Mouse (Mus musculus): ENCODE data around the gene Chd1. TPM values are rescaled to one million over a fixed set of nuclear protein-coding genes. Genes with fewer than 3 reads are reported as not detected.
"Not testable (repeated sequence)": the region's sequence is repeated elsewhere in the genome, so short reads cannot be mapped to it uniquely, and the experiment has no call there.

The Chd1 gene
- 10 to 100 TPM; 29.0 to 38.3 (median 32.7) TPM for total RNA-seq (2022)

- peak; percentile 89 for DNase-seq
These were observed at the start of gene Chd1 for GRCm38 (mm10) chr17:15704475-15705300. Chd1 (plus strand) TSS chr17:15704967.

GRCm38 (mm10) chr17:15656881-15657607 lies 47.7 kb upstream of the Chd1 start:
- DNase-seq: no peak

GRCm38 (mm10) chr17:15672870-15673269 lies 31.9 kb upstream of the Chd1 start:
- no peak for DNase-seq

- DNase-seq: no peak
These were observed 26.7 kb upstream of the Chd1 start for GRCm38 (mm10) chr17:15677970-15678645.

GRCm38 (mm10) chr17:15679966-15680630 lies 24.7 kb upstream of the Chd1 start:
- no peak for DNase-seq

- no peak for DNase-seq
These were observed 24.1 kb upstream of the Chd1 start for GRCm38 (mm10) chr17:15680661-15681060.

GRCm38 (mm10) chr17:15686396-15686795 lies 18.4 kb upstream of the Chd1 start:
- no peak for DNase-seq

- DNase-seq: no peak
These were observed 14.5 kb upstream of the Chd1 start for GRCm38 (mm10) chr17:15690304-15690703.

GRCm38 (mm10) chr17:15695566-15695965 lies 9.2 kb upstream of the Chd1 start:
- DNase-seq: no peak

- no peak for DNase-seq
These were observed 5.8 kb upstream of the Chd1 start for GRCm38 (mm10) chr17:15698956-15699355.

- DNase-seq: no peak
These were observed 3.3 kb upstream of the Chd1 start for GRCm38 (mm10) chr17:15701505-15701904.

GRCm38 (mm10) chr17:15704158-15704474 lies 651 bp upstream of the Chd1 start:
- DNase-seq: no peak

GRCm38 (mm10) chr17:15705303-15706284 lies 827 bp downstream of the Chd1 start:
- DNase-seq: peak; percentile 31

- DNase-seq: no peak
These were observed 9.7 kb downstream of the Chd1 start for GRCm38 (mm10) chr17:15714507-15714906.

- DNase-seq: no peak
These were observed 10.5 kb downstream of the Chd1 start for GRCm38 (mm10) chr17:15715013-15715902.

- DNase-seq: no peak
These were observed 11.2 kb downstream of the Chd1 start for GRCm38 (mm10) chr17:15715940-15716339.

- DNase-seq: no peak
These were observed 16.1 kb downstream of the Chd1 start for GRCm38 (mm10) chr17:15720841-15721240.

GRCm38 (mm10) chr17:15723291-15723690 lies 18.5 kb downstream of the Chd1 start:
- no peak for DNase-seq

- not testable (repeated sequence) for DNase-seq
These were observed 19.2 kb downstream of the Chd1 start for GRCm38 (mm10) chr17:15723866-15724475.

- no peak for DNase-seq
These were observed 26.9 kb downstream of the Chd1 start for GRCm38 (mm10) chr17:15731706-15732105.
